Mouse (Mus musculus) stomach, embryonic 16.5 days (tissue): Measurements from ENCODE around the gene Cenpx. TPM values are rescaled to one million over a fixed set of nuclear protein-coding genes. Genes with fewer than 3 reads are reported as not detected.

ENCODE experiments used
- ATAC-seq: fragments of 200-750 bp; cut with Nextera tagmentation; 2 replicates; pipeline ENCODE4 v1.8.0; 2017; ENCODE audit warnings: moderate number of reproducible peaks, moderate TSS enrichment; ENCODE audit not compliant: insufficient read depth, low FRiP score
- H3K27ac ChIP-seq: fragments of 300-500 bp; sonication (generic); 2 replicates; pipeline ENCODE4 v1.5.1; 2014; ENCODE audit warnings: low read length
- H3K27me3 ChIP-seq: fragments of 300-500 bp; sonication (generic); 2 replicates; pipeline ENCODE4 v1.6.1; 2014; ENCODE audit warnings: low read length, control low read depth, mixed read lengths; ENCODE audit not compliant: control insufficient read depth, insufficient read depth
- H3K36me3 ChIP-seq: fragments of 300-500 bp; sonication (generic); 2 replicates; pipeline ENCODE4 v1.6.1; 2014; ENCODE audit warnings: low read length; ENCODE audit not compliant: control insufficient read depth, insufficient read depth
- H3K4me1 ChIP-seq: fragments of 300-500 bp; sonication (generic); 2 replicates; pipeline ENCODE4 v1.6.1; 2014; ENCODE audit warnings: low read length, control low read depth, mixed read lengths; ENCODE audit not compliant: control insufficient read depth, insufficient read depth
- H3K4me2 ChIP-seq: fragments of 300-500 bp; sonication (generic); 2 replicates; pipeline ENCODE4 v1.6.1; 2014; ENCODE audit warnings: low read depth, low read length, mixed read lengths
- H3K4me3 ChIP-seq: fragments of 300-500 bp; sonication (generic); replicated peaks from 2 replicates; pipeline ENCODE4 v1.5.1; 2014; ENCODE audit warnings: mild to moderate bottlenecking, low read length
- H3K9ac ChIP-seq: fragments of 300-500 bp; sonication (generic); 2 replicates; pipeline ENCODE4 v1.6.1; 2014; ENCODE audit warnings: low read length
- H3K9me3 ChIP-seq: fragments of 300-500 bp; sonication (generic); replicated peaks from 2 replicates; pipeline ENCODE4 v1.6.1; 2016; ENCODE audit warnings: low read length, control low read depth; ENCODE audit not compliant: control insufficient read depth
- WGBS: fragments of 180-500 bp; shearing (Covaris S2); extraction: QIAGEN DNeasy Blood & Tissue Kit; methylation state at CpG from one replicate; pipeline ENCODE4 v1.1.7; 2014; 5-methylcytosine and 5-hydroxymethylcytosine counted together
- polyA plus RNA-seq: library from polyadenylated mRNA; unstranded; fragments of >200 nt; fragmentation: Nextera tagmentation; extraction: Ambion mirVana; gene quantifications from 2 replicates; pipeline ENCODE4 v1.2.1, GENCODE M21; 2015

The Cenpx gene
- polyA plus RNA-seq, 1 experiment from 2014 or later, result 153 TPM

- no peaks in the 10 kb centered on the region for H3K27me3 ChIP-seq
- ATAC-seq, result no peak
- H3K9ac ChIP-seq, result no peak overlapping the region
- H3K4me1 ChIP-seq, result peaks cover 10% of the 10 kb centered on the region
- no peak overlapping the region for H3K4me2 ChIP-seq
- no peak overlapping the region for H3K4me3 ChIP-seq
- H3K9me3 ChIP-seq, result no peaks in the 10 kb centered on the region
- 86% methylated on average over 4 of the region's 4 CpGs for WGBS
- H3K27ac ChIP-seq, result no peak overlapping the region
- peaks cover 6% of the 10 kb centered on the region; the same call in 1 of the 2 replicates for H3K36me3 ChIP-seq
These were observed 21.0 kb downstream of the Cenpx start for GRCm38 (mm10) chr11:120692471-120693011.

GRCm38 (mm10) chr11:120689365-120689764 lies 24.2 kb downstream of the Cenpx start:
- H3K4me1 ChIP-seq, result peaks cover 16% of the 10 kb centered on the region
- peaks cover 6% of the 10 kb centered on the region; the same call in 1 of the 2 replicates for H3K36me3 ChIP-seq

GRCm38 (mm10) chr11:120686650-120687272 lies 26.8 kb downstream of the Cenpx start:
- H3K9me3 ChIP-seq, result no peaks in the 10 kb centered on the region
- no peak overlapping the region; the same call in 1 of the 2 replicates for H3K4me2 ChIP-seq
- H3K27me3 ChIP-seq, result no peaks in the 10 kb centered on the region
- H3K36me3 ChIP-seq, result peaks cover 6% of the 10 kb centered on the region; the same call in 1 of the 2 replicates
- peak overlapping the region; percentile 57 for H3K9ac ChIP-seq
- peak overlapping the region; percentile 92 for H3K27ac ChIP-seq
- peaks cover 14% of the 10 kb centered on the region for H3K4me1 ChIP-seq
- peak; percentile 61; the same call in 1 of the 2 replicates for ATAC-seq
- H3K4me3 ChIP-seq, result no peak overlapping the region
- WGBS, result 59% methylated on average over 20 of the region's 20 CpGs

More at GRCm38 (mm10) chr11:120689365-120689764, 24.2 kb downstream of the Cenpx start:
- H3K27me3 ChIP-seq, result no peaks in the 10 kb centered on the region
- H3K9ac ChIP-seq, result no peak overlapping the region
- no peak overlapping the region for H3K4me3 ChIP-seq
- H3K9me3 ChIP-seq, result no peaks in the 10 kb centered on the region
- WGBS, result 80% methylated on average over 3 of the region's 3 CpGs
- no peak for ATAC-seq
- H3K4me2 ChIP-seq, result no peak overlapping the region
- no peak overlapping the region for H3K27ac ChIP-seq

GRCm38 (mm10) chr11:120684660-120685059 lies 28.9 kb downstream of the Cenpx start:
- no peak for ATAC-seq
- WGBS, result 73% methylated on average over 2 of the region's 2 CpGs
- H3K4me1 ChIP-seq, result peaks cover 14% of the 10 kb centered on the region

GRCm38 (mm10) chr11:120684086-120684485 lies 29.5 kb downstream of the Cenpx start:
- no peak overlapping the region for H3K9ac ChIP-seq
- no peaks in the 10 kb centered on the region for H3K27me3 ChIP-seq
- no peaks in the 10 kb centered on the region for H3K9me3 ChIP-seq
- no peak overlapping the region for H3K27ac ChIP-seq
- peaks cover 6% of the 10 kb centered on the region; the same call in 1 of the 2 replicates for H3K36me3 ChIP-seq
- WGBS, result 76% methylated on average over 2 of the region's 2 CpGs
- H3K4me2 ChIP-seq, result no peak overlapping the region
- no peak for ATAC-seq
- no peak overlapping the region for H3K4me3 ChIP-seq
- H3K4me1 ChIP-seq, result peaks cover 14% of the 10 kb centered on the region

More at GRCm38 (mm10) chr11:120684660-120685059, 28.9 kb downstream of the Cenpx start:
- Histone ChIP-seq H3K4me2 (no peak overlapping the region), H3K9ac (no peak overlapping the region; the same call in 1 of the 2 replicates), H3K27ac (no peak overlapping the region), H3K36me3 (peaks cover 6% of the 10 kb centered on the region; the same call in 1 of the 2 replicates), H3K4me3 (no peak overlapping the region), H3K27me3 (no peaks in the 10 kb centered on the region), H3K9me3 (no peaks in the 10 kb centered on the region)

- Histone ChIP-seq H3K4me2 (no peak overlapping the region), H3K4me3 (no peak overlapping the region), H3K27ac (no peak overlapping the region), H3K36me3 (peaks cover 2% of the 10 kb centered on the region; the same call in 1 of the 2 replicates), H3K27me3 (no peaks in the 10 kb centered on the region), H3K9me3 (no peaks in the 10 kb centered on the region), H3K4me1 (peaks cover 14% of the 10 kb centered on the region), H3K9ac (no peak overlapping the region)
- no peak for ATAC-seq
- 90% methylated on average over 3 of the region's 3 CpGs for WGBS
These were observed 30.0 kb downstream of the Cenpx start for GRCm38 (mm10) chr11:120683536-120683935.

GRCm38 (mm10) chr11:120682683-120683082 lies 30.9 kb downstream of the Cenpx start:
- Histone ChIP-seq H3K9me3 (no peaks in the 10 kb centered on the region), H3K27ac (no peak overlapping the region), H3K4me1 (peaks cover 14% of the 10 kb centered on the region), H3K9ac (no peak overlapping the region), H3K36me3 (no peaks in the 10 kb centered on the region; the same call in 1 of the 2 replicates), H3K4me2 (no peak overlapping the region), H3K27me3 (no peaks in the 10 kb centered on the region), H3K4me3 (no peak overlapping the region)
- ATAC-seq, result no peak
- 93% methylated on average over 5 of the region's 5 CpGs for WGBS

- H3K27ac ChIP-seq, result no peak overlapping the region
- 0 out of 2 replicates have a peak, but pooled peaks have one; percentile 31 for ATAC-seq
- WGBS, result 75% methylated on average over 3 of the region's 3 CpGs
These were observed 33.6 kb downstream of the Cenpx start for GRCm38 (mm10) chr11:120679909-120680308.

GRCm38 (mm10) chr11:120676951-120677350 lies 36.6 kb downstream of the Cenpx start:
- peaks cover 7% of the 10 kb centered on the region for H3K4me1 ChIP-seq
- H3K4me3 ChIP-seq, result no peak overlapping the region
- H3K36me3 ChIP-seq, result no peaks in the 10 kb centered on the region; the same call in 1 of the 2 replicates
- H3K9ac ChIP-seq, result no peak overlapping the region
- ATAC-seq, result no peak
- no peaks in the 10 kb centered on the region for H3K9me3 ChIP-seq
- no peak overlapping the region for H3K4me2 ChIP-seq
- H3K27ac ChIP-seq, result no peak overlapping the region
- WGBS, result 81% methylated on average over 4 of the region's 4 CpGs
- H3K27me3 ChIP-seq, result no peaks in the 10 kb centered on the region

More at GRCm38 (mm10) chr11:120679909-120680308, 33.6 kb downstream of the Cenpx start:
- H3K36me3 ChIP-seq, result no peaks in the 10 kb centered on the region; the same call in 1 of the 2 replicates
- H3K4me3 ChIP-seq, result no peak overlapping the region
- H3K4me1 ChIP-seq, result no peaks in the 10 kb centered on the region
- no peak overlapping the region for H3K4me2 ChIP-seq
- H3K9ac ChIP-seq, result no peak overlapping the region
- H3K9me3 ChIP-seq, result no peaks in the 10 kb centered on the region
- no peaks in the 10 kb centered on the region for H3K27me3 ChIP-seq
